Mouse (Mus musculus): Measurements from ENCODE around the gene Tap2. TPM values are rescaled to one million over a fixed set of nuclear protein-coding genes. Genes with fewer than 3 reads are reported as not detected.
"Not testable (repeated sequence)": the region's sequence is repeated elsewhere in the genome, so short reads cannot be mapped to it uniquely, and the experiment has no call there.

Gene Tap2
- polyA plus RNA-seq, 1 experiment from 2014 or later = 5.3 TPM

DNA sequence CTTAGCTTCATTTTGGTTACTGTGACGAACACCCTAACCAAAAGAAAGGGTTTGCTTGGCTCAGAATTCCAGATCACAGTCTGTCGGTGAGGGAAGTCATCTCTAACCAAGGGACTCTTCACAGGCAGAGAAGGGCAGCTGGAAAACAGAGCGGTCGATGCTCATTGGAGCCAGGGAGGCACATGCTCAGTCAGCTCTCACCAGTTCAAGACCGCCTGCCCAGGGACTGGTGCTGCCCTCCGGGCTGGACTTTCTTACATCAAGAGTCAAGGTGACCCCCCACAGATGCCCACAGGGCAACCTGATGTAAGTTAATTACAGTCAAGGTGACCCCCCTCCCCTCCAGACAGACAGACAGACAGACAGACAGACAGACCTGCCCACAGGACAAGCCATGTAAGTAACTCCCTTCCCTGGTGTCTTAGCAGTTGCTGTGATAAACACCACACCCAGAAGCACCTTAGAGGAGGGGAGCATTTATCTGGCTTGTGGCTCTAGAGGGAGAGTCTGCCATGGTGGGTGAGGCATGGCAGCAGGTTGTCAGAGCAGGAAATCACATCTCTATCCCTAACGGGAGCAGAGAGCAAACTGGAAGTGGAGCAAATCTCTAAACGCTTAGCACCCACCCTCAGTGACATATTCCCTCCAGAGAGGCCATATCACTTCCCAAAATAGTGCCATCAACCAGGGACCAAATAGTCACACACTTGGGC is 14.0 kb downstream of the Tap2 start:
- H3K4me3 ChIP-seq = no peak overlapping the region
- ATAC-seq (replicated peaks; ENCODE audit: insufficient number of reproducible peaks, insufficient read depth, low FRiP score, low read depth) = no peak
- no peak overlapping the region for H3K4me2 ChIP-seq
- H3K27me3 ChIP-seq = peaks cover 32% of the 10 kb centered on the region
- WGBS = 77% methylated on average over 8 of the region's 8 CpGs
- H3K9ac ChIP-seq = no peak overlapping the region
- H3K9me3 ChIP-seq (replicated peaks) = peaks cover 2% of the 10 kb centered on the region; the same call in 1 of the 2 replicates
- H3K27ac ChIP-seq = no peak overlapping the region
- H3K36me3 ChIP-seq = no peaks in the 10 kb centered on the region
- no peaks in the 10 kb centered on the region for H3K4me1 ChIP-seq (replicated peaks)

DNA sequence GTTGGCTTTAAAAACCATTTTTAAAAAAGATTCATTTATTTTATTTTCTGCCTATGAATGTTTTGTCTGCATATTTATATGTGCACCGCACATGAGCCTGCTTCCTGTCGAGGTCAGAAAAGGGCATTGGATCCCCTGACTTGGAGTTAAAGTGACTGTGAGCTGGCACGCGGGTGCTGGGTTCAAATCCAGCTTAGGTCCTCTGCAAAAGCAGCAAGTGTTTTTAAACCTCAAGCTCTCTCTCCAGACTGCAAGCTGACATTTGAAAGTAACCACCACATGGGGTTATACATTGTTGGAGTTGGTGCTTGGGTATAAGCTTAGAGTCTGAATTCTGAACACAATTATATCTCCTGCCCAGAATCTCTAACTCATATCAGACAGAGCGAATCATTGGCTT is 14.7 kb downstream of the Tap2 start:
- peaks cover 2% of the 10 kb centered on the region; the same call in 1 of the 2 replicates for H3K9me3 ChIP-seq (replicated peaks)
- no peaks in the 10 kb centered on the region for H3K4me1 ChIP-seq (replicated peaks)
- H3K4me2 ChIP-seq = no peak overlapping the region
- no peak overlapping the region for H3K27ac ChIP-seq
- H3K4me3 ChIP-seq = no peak overlapping the region
- no peak for ATAC-seq (replicated peaks; ENCODE audit: insufficient number of reproducible peaks, insufficient read depth, low FRiP score, low read depth)
- WGBS = 84% methylated on average over 5 of the region's 5 CpGs
- H3K9ac ChIP-seq = no peak overlapping the region
- no peaks in the 10 kb centered on the region for H3K36me3 ChIP-seq
- peaks cover 26% of the 10 kb centered on the region for H3K27me3 ChIP-seq

DNA sequence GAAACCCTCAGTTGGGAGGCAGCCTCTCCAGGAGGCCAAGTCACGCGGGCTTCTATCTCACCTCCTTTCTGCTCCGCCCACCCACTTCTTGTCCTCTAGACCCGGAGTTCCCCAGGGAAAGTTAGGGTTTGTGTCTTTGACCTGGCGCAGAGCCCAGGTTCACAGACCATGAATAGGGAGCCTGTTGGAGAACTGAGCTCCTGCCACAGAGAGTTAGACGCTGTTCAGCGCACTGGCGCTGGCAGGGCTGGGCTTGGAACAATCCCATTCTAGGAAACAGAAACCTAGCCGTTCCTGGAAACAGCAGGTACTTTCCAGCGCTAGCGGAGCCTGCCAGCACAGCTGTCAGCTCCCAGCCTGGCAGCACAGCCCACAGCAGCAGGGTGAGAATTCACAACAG is 15.3 kb downstream of the Tap2 start:
- Histone ChIP-seq H3K27me3 (peaks cover 19% of the 10 kb centered on the region), H3K4me3 (no peak overlapping the region), H3K36me3 (no peaks in the 10 kb centered on the region), H3K4me2 (no peak overlapping the region), H3K27ac (no peak overlapping the region), H3K9ac (no peak overlapping the region), H3K9me3 (replicated peaks) (peaks cover 2% of the 10 kb centered on the region; the same call in 1 of the 2 replicates), H3K4me1 (replicated peaks) (no peaks in the 10 kb centered on the region)
- no peak for ATAC-seq (replicated peaks; ENCODE audit: insufficient number of reproducible peaks, insufficient read depth, low FRiP score, low read depth)
- 76% methylated on average over 11 of the region's 11 CpGs for WGBS

DNA sequence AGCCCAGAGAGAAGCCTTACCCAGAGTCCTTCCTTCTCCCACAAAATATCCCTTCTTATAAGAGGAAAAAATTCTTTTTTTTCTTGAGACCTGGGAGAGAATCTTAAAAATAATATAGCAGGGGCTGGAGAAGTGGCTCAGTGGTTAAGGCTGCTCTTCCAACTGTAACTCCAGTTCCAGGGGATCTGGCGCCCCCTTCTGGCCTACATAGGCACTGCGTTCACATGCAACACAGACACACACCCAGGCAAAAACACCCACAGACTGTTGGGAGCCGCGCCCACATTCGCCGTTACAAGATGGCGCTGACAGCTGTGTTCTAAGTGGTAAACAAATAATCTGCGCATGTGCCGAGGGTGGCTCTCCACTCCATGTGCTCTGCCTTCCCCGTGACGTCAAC is 15.8 kb downstream of the Tap2 start:
- not testable (repeated sequence) for H3K9ac ChIP-seq; H3K4me1 ChIP-seq (replicated peaks); H3K4me3 ChIP-seq; H3K4me2 ChIP-seq; H3K9me3 ChIP-seq (replicated peaks); H3K27ac ChIP-seq; ATAC-seq (replicated peaks; ENCODE audit: insufficient number of reproducible peaks, insufficient read depth, low FRiP score, low read depth); H3K36me3 ChIP-seq
- H3K27me3 ChIP-seq = peaks cover 15% of the 10 kb centered on the region
- WGBS = 83% methylated on average over 9 of the region's 11 CpGs

DNA sequence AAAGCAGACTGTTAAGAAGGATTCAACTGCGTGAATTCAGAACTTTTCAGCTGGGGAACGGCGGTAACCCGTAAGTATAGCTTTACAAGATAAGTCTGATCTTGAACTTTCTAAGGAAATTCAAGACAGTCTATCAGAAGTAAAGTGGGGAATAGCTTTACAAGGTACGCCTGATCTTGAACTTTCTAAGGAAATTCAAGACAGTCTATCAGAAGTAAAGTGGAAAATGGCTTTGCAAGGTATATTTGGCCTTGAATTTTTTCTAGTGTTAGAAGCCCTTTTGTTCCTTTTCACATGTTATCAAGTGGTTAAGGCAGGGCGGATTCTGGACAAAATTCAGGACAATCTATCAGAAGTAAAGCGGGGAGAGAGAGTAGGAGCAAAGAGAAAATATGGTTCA is 16.5 kb downstream of the Tap2 start:
- H3K27me3 ChIP-seq; H3K4me2 ChIP-seq; ATAC-seq (replicated peaks; ENCODE audit: insufficient number of reproducible peaks, insufficient read depth, low FRiP score, low read depth); H3K27ac ChIP-seq; H3K9ac ChIP-seq; H3K4me3 ChIP-seq; H3K4me1 ChIP-seq (replicated peaks); H3K9me3 ChIP-seq (replicated peaks); H3K36me3 ChIP-seq: not testable (repeated sequence)
- WGBS = 88% methylated on average over 3 of the region's 7 CpGs

DNA sequence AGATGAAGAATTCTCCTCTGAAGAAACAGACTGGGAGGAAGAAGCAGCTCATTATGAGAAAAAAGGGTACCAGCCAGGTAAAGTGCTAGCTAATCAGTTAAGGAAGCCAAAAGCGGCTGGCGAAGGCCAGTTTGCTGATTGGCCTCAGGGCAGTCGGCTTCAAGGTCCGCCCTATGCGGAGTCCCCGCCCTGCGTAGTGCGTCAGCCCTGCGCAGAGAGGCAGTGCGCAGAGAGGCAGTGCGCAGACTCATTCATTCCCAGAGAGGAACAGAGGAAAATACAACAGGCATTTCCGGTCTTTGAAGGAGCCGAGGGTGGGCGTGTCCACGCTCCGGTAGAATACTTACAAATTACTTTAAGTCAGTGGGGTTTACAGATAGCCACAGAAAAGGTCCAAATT is 17.1 kb downstream of the Tap2 start:
- H3K36me3 ChIP-seq; H3K27me3 ChIP-seq; H3K27ac ChIP-seq; H3K4me2 ChIP-seq; H3K9ac ChIP-seq; H3K9me3 ChIP-seq (replicated peaks); H3K4me3 ChIP-seq; H3K4me1 ChIP-seq (replicated peaks); ATAC-seq (replicated peaks; ENCODE audit: insufficient number of reproducible peaks, insufficient read depth, low FRiP score, low read depth): not testable (repeated sequence)
- 91% methylated on average over 6 of the region's 16 CpGs for WGBS

DNA sequence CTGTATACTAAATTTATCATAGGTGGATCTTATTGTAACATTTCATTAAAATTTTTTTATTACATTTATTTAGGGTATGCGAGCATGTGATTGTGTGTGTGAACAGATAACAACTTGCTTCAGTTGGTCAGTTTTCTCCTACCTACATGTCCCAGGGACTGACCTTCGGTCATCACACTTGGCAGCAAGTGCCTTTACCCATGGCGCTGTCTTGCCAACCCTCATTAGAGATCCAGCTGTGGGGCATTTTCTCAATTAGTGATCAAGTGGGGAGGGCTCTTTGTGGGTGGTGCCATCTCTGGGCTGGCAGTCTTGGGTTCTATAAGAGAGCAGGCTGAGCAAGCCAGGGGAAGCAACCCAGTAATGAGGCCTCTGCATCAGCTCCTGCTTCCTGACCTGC is 21.5 kb downstream of the Tap2 start:
- H3K4me3 ChIP-seq = no peak overlapping the region
- no peak overlapping the region for H3K9ac ChIP-seq
- no peaks in the 10 kb centered on the region; the same call in 1 of the 2 replicates for H3K9me3 ChIP-seq (replicated peaks)
- H3K36me3 ChIP-seq = no peaks in the 10 kb centered on the region
- no peaks in the 10 kb centered on the region for H3K4me1 ChIP-seq (replicated peaks)
- no peak overlapping the region for H3K27ac ChIP-seq
- no peaks in the 10 kb centered on the region for H3K27me3 ChIP-seq
- H3K4me2 ChIP-seq = no peak overlapping the region
- 85% methylated on average over 3 of the region's 3 CpGs for WGBS
- ATAC-seq (replicated peaks; ENCODE audit: insufficient number of reproducible peaks, insufficient read depth, low FRiP score, low read depth) = no peak

DNA sequence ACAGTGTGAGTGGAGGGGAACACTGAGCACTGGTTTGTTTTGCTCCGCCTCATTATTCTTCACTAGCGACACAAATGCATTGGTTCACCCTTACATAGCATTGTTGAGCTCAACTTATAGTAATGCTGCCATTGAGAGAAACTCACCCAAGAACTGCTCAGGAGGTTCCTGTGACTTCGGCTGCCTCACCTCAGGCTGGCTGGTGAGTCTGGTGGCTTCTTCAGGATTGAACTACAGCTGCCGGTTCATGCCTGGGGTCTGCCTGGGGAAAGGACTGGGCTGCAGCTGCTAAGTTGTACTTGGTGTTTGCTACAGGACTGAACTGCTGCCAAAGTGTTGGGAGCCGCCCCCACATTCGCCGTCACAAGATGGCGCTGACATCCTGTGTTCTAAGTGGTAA is 22.1 kb downstream of the Tap2 start:
- Histone ChIP-seq H3K9me3 (replicated peaks) (no peaks in the 10 kb centered on the region; the same call in 1 of the 2 replicates), H3K4me3 (no peak overlapping the region)
- WGBS = 90% methylated on average over 8 of the region's 8 CpGs

DNA sequence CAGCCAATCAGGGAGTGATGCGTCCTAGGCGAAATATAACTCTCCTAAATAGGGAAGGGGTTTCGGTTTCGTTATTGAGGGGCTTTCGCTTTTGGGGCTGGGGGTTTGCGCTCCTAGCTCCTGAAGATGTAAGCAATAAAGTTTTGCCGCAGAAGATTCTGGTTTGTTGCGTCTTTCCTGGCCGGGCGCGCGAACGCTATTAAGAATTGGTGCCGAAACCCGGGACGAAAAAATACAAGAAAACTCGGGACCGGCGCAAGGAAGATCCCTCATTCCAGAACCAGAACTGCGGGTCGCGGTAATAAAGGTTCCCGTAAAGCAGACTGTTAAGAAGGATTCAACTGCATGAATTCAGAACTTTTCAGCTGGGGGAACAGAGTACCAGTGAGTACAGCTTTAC is 22.6 kb downstream of the Tap2 start:
- 93% methylated on average over 15 of the region's 23 CpGs for WGBS
- not testable (repeated sequence) for H3K9me3 ChIP-seq (replicated peaks); ATAC-seq (replicated peaks; ENCODE audit: insufficient number of reproducible peaks, insufficient read depth, low FRiP score, low read depth); H3K4me1 ChIP-seq (replicated peaks); H3K4me3 ChIP-seq; H3K4me2 ChIP-seq; H3K27me3 ChIP-seq; H3K27ac ChIP-seq; H3K36me3 ChIP-seq; H3K9ac ChIP-seq

More for the DNA sequence above, 22.1 kb downstream of the Tap2 start:
- Histone ChIP-seq H3K27me3 (no peaks in the 10 kb centered on the region), H3K4me2 (no peak overlapping the region), H3K36me3 (no peaks in the 10 kb centered on the region), H3K4me1 (replicated peaks) (no peaks in the 10 kb centered on the region), H3K9ac (no peak overlapping the region), H3K27ac (no peak overlapping the region)
- no peak for ATAC-seq (replicated peaks; ENCODE audit: insufficient number of reproducible peaks, insufficient read depth, low FRiP score, low read depth)

DNA sequence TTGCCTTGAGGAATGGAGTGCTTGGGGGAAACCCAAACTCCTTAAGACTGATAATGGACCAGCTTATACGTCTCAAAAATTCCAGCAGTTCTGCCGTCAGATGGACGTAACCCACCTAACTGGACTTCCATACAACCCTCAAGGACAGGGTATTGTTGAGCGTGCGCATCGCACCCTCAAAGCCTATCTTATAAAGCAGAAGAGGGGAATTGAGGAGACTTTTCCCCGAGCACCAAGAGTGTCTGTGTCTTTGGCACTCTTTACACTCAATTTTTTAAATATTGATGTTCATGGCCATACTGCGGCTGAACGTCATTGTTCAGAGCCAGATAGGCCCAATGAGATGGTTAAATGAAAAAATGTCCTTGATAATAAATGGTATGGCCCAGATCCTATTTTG is 27.6 kb downstream of the Tap2 start:
- H3K27me3 ChIP-seq; ATAC-seq (replicated peaks; ENCODE audit: insufficient number of reproducible peaks, insufficient read depth, low FRiP score, low read depth); H3K4me2 ChIP-seq; H3K27ac ChIP-seq; H3K9me3 ChIP-seq (replicated peaks); H3K9ac ChIP-seq; H3K36me3 ChIP-seq; H3K4me1 ChIP-seq (replicated peaks); H3K4me3 ChIP-seq: not testable (repeated sequence)
- WGBS = 86% methylated on average over 9 of the region's 9 CpGs

DNA sequence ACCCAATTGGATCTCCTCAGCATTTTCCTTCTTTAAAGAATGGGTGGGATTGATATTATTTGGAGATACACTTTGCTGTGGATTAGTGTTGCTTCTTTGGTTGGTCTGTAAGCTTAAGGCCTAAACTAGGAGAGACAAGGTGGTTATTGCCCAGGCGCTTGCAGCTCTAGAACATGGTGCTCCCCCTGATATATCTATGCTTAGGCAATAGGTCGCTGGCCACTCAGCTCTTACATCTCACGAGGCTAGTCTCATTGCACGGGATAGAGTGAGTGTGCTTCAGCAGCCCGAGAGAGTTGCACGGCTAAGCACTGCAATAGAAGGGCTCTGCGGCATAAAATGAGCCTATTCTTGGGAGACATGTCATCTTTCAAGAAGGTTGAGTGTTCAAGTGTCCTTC is 28.7 kb downstream of the Tap2 start:
- H3K27me3 ChIP-seq; H3K27ac ChIP-seq; H3K9ac ChIP-seq; H3K4me3 ChIP-seq; H3K4me1 ChIP-seq (replicated peaks); H3K4me2 ChIP-seq; H3K9me3 ChIP-seq (replicated peaks); H3K36me3 ChIP-seq; ATAC-seq (replicated peaks; ENCODE audit: insufficient number of reproducible peaks, insufficient read depth, low FRiP score, low read depth): not testable (repeated sequence)
- WGBS = 86% methylated on average over 6 of the region's 7 CpGs

DNA sequence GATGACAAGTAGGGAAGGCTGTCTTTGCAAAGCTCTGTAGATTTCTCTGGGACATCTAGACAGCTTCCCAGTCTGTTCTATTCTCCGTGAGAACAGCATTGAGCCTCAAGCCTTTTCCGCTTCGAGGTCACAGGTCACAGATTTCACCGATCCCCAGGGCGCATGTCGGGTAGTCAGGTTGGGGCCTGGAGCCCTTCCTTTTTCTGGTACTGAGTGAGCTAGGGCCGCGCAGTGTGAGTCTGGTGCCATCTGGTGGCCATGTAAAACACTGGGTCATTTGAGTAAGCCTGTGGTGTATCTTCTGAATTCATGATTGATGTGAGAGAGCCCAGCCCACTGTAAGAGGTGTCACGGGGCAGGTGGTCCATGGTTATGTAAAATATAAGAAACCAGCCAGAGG is 31.6 kb downstream of the Tap2 start:
- Histone ChIP-seq H3K27me3 (no peaks in the 10 kb centered on the region), H3K4me2 (no peak overlapping the region), H3K9me3 (replicated peaks) (no peaks in the 10 kb centered on the region), H3K4me3 (no peak overlapping the region), H3K9ac (no peak overlapping the region), H3K27ac (no peak overlapping the region), H3K36me3 (no peaks in the 10 kb centered on the region), H3K4me1 (replicated peaks) (no peaks in the 10 kb centered on the region)
- no peak for ATAC-seq (replicated peaks; ENCODE audit: insufficient number of reproducible peaks, insufficient read depth, low FRiP score, low read depth)
- WGBS = 49% methylated on average over 9 of the region's 9 CpGs

All from heart, embryonic 15.5 days (tissue).